Mouse (Mus musculus): Measurements from ENCODE around the gene Adgb.

The Adgb gene

GRCm38 (mm10) chr10:10352184-10352583 lies 119.9 kb downstream of the Adgb start:
- no peak for DNase-seq (ENCODE audit: inconsistent age in 2 of 2, low spot score in 1 of 2)

- no peak for DNase-seq (ENCODE audit: inconsistent age in 2 of 2, low spot score in 1 of 2)
Measured at GRCm38 (mm10) chr10:10350550-10350949, 121.6 kb downstream of the Adgb start.

- DNase-seq (ENCODE audit: inconsistent age in 2 of 2, low spot score in 1 of 2), result no peak
Measured at GRCm38 (mm10) chr10:10343930-10344329, 128.2 kb downstream of the Adgb start.

GRCm38 (mm10) chr10:10325560-10325959 lies 146.6 kb downstream of the Adgb start:
- DNase-seq (ENCODE audit: inconsistent age in 2 of 2, low spot score in 1 of 2), result peak in 1 of 2 experiments; percentile 49

GRCm38 (mm10) chr10:10322961-10323360 lies 149.2 kb downstream of the Adgb start:
- DNase-seq (ENCODE audit: inconsistent age in 2 of 2, low spot score in 1 of 2), result no peak

DNA sequence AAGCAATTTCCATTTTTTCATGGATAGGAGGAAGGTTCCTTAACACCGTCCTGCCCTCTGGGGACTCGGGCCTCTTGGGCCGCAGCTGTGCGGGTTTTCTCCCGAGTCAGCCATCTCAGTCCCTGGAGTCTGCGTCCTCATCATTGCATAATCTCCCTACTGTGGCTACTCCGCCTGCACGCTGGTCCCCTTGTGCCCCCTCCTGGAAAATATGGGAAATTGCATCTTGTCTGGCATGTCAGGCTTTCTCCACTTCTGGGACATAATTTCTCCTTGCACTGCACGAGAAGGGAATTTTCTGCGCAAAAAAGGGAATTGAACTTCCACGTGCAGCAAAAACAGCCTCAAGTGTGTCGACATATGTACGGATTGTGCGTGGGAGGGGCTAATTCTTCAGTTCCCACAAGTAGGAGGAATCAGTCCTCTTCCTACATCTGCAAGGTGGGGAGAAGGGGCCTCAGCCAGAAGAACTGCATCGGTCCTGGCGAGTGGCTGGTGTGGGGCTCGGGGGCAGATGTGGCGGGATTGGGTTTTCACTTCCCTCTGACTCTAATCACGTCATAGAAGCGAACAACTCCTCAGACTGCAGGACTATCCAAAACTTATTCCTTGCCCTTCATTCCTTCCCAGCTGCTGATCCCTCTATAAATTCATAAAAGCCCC lies 150.9 kb downstream of the Adgb start:
- peak; percentile 75 to 91 for DNase-seq (ENCODE audit: inconsistent age in 2 of 2, low spot score in 1 of 2)

GRCm38 (mm10) chr10:10320364-10321083 lies 151.6 kb downstream of the Adgb start:
- peak in 1 of 2 experiments; percentile 25 for DNase-seq (ENCODE audit: inconsistent age in 2 of 2, low spot score in 1 of 2)

DNA sequence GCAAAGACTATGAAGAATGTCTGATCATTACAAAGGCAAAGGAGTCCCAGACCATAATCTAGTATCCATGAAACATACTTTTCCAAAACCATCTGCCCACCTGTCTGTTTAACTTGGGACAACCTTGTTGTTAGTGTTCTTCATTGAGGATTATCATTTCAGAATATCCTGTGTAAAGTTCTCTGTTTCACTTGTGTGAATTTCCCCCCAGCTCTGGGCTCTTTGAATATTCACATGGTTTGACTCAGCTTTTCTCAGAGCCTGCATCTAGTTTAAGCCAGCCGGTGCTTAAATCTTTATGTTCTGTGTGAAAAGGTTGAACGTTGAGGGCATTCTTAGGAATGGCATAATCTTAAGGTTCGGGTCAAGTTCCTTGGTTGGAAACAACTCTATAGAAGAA lies 154.0 kb downstream of the Adgb start:
- DNase-seq (ENCODE audit: inconsistent age in 2 of 2, low spot score in 1 of 2), result no peak

GRCm38 (mm10) chr10:10315631-10316030 lies 156.5 kb downstream of the Adgb start:
- no peak for DNase-seq (ENCODE audit: inconsistent age in 2 of 2, low spot score in 1 of 2)

DNA sequence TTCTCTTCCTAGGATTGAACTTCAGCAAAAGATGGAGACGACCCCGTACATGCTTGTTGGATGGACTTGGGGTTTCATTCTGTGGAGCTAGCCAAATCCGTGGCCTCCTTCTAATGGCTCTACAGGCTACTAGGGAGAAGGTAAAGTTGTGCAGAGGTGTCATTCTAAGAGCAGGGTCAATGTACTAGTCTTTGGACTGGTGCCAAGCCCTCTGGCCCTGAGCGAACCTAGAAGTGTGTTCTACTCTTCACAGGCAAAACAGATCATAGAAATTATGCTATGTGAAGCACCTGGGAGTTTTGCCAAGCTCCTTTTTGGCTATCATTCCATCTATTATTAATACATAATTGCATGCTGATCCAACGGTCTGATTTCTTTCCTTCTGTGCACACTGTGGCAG lies 157.6 kb downstream of the Adgb start:
- peak in 1 of 2 experiments; percentile 41 for DNase-seq (ENCODE audit: inconsistent age in 2 of 2, low spot score in 1 of 2)

GRCm38 (mm10) chr10:10309877-10310426 lies 162.2 kb downstream of the Adgb start:
- DNase-seq (ENCODE audit: inconsistent age in 2 of 2, low spot score in 1 of 2), result no peak

- no peak for DNase-seq (ENCODE audit: inconsistent age in 2 of 2, low spot score in 1 of 2)
Measured at GRCm38 (mm10) chr10:10309056-10309455, 163.1 kb downstream of the Adgb start.

DNA sequence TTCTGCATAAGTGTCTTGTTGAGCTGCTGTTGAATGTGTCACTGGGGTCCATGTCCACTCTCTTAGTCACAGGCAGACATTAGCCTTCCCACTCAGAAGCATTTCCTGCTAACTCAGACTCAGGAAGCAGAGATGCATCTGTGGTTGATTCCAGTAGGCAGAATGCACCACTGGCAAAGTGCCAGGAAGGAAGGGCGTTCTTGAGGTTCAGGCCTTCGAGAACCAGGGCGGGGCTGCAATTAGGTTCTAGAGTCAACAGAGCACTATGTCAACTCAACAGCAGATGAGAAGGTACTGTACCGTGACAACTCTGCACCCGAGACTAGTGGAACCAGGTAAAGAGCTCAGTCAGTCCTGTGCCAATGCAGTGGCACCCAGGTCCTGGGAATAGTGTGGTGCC lies 164.7 kb downstream of the Adgb start:
- DNase-seq (ENCODE audit: inconsistent age in 2 of 2, low spot score in 1 of 2), result no peak

DNA sequence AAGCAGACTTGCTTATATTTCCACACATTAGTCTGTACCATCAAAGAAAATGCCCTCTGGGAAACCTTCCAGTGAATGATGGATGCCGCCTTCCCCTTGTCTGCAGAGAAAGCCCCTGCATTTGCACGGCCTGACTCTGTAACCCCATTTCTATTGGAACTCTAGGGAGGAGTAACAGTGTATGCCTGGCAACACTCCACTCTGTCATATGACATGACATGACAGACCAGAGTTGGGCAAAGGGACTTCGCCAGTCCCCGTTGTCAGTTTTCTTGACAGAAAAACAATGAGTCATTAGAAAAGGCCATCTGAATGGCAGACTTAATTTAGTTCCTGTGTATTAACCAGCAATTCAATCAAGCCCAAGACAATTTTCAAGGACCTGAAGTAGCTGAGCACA lies 167.8 kb downstream of the Adgb start:
- DNase-seq (ENCODE audit: inconsistent age in 2 of 2, low spot score in 1 of 2), result no peak

DNA sequence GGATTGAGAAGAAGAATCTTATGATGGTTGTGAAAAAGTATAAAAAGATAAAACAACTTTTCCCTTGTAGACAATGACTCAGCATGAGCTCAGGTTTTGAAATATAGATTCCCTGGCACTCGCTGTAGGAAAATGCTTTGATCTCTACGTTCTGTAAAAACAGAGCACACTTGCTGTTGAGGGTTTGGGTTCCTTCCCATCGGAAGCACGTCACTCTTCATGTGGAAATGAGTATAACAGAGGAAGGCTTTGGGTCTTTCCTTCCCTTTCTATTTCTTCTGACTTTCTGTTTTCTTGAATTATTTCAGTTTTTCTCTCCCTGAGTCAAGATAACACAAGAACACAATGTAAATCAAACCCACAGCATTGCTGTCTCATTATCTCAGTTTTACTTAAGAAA lies 170.4 kb downstream of the Adgb start:
- DNase-seq (ENCODE audit: inconsistent age in 2 of 2, low spot score in 1 of 2), result peak in 1 of 2 experiments; percentile 45

GRCm38 (mm10) chr10:10300915-10301439 lies 171.1 kb downstream of the Adgb start:
- DNase-seq (ENCODE audit: inconsistent age in 2 of 2, low spot score in 1 of 2), result no peak

DNA sequence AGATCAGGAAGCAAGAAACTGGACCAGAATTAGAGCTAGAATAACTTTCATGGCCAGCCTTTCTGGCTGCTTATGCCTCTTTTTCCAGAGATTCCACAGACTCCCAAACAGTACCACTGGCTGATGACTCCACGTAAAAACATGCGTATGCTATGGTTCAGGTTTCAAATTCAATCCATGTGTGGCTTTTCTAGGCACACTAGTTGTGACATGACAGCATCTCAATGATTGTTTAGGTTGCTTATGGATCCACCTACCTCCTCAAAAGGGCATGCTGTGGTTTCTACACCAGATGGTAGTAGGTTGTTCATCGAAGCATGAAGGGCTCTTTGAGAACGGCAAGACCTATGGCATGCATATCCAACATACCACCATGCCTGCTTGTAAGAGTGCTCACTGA lies 172.1 kb downstream of the Adgb start:
- no peak for DNase-seq (ENCODE audit: inconsistent age in 2 of 2, low spot score in 1 of 2)

DNA sequence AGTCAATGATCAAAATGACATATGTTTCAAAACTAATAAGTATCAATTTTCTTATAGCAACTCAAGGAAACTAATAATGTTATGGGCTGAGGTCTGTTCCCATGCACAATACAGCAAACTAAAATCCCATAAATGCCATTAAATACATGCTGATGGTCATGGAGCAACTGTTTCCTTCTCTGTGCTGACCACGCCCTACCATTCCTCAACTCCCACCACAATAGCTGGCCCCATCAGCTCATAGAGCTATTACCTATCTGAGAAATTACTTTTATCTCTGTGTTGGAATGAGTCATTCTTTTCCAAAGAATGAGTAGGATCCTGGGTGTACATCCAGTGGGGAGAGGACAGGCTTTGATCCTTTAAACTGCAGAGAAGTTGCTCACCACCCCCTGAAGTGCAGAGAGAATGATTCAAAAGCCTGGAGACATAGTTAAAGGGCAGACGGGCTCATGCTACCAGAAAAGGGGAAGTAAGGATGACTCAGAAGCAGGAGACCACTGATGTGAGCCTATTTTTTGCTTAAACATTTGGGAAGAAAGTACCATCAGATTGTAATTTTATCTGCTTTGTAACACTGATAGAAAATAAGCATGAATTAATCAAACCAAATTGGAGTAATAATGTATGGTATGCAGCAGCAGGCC lies 184.8 kb downstream of the Adgb start:
- DNase-seq (ENCODE audit: inconsistent age in 2 of 2, low spot score in 1 of 2), result no peak
